Mouse (Mus musculus) limb, embryonic 10.5 days (tissue): ENCODE results near the gene Mdm1. TPM values are rescaled to one million over a fixed set of nuclear protein-coding genes. Genes with fewer than 3 reads are reported as not detected.
"Not testable (repeated sequence)": the region's sequence is repeated elsewhere in the genome, so short reads cannot be mapped to it uniquely, and the experiment has no call there.

Experiments used
- DNase-seq: peaks from one replicate; pipeline ENCODE4 v3.0.0-alpha.2; 2017; ENCODE audit warnings: low spot score
- H3K27ac ChIP-seq: fragments of 300-500 bp; sonication (generic); 2 replicates; pipeline ENCODE4 v1.5.1; 2016; ENCODE audit warnings: mild to moderate bottlenecking
- H3K27me3 ChIP-seq: fragments of 300-500 bp; sonication (generic); 2 replicates; pipeline ENCODE4 v1.6.1; 2016; ENCODE audit warnings: low read depth, mild to moderate bottlenecking; ENCODE audit not compliant: poor library complexity, severe bottlenecking
- H3K36me3 ChIP-seq: fragments of 300-500 bp; sonication (generic); 2 replicates; pipeline ENCODE4 v1.6.1; 2016; ENCODE audit warnings: mild to moderate bottlenecking, moderate library complexity
- H3K4me1 ChIP-seq: fragments of 300-500 bp; sonication (generic); 2 replicates; pipeline ENCODE4 v1.6.1; 2016
- H3K4me3 ChIP-seq: fragments of 300-500 bp; sonication (generic); 2 replicates; pipeline ENCODE4 v1.5.1; 2016; ENCODE audit warnings: mild to moderate bottlenecking, moderate library complexity
- H3K9me3 ChIP-seq: fragments of 300-500 bp; sonication (generic); replicated peaks from 2 replicates; pipeline ENCODE4 v1.6.1; 2016; ENCODE audit warnings: mild to moderate bottlenecking
- WGBS: fragments of 180-500 bp; shearing (Covaris S2); methylation state at CpG from one replicate; pipeline ENCODE4 v1.1.7; 2016; 5-methylcytosine and 5-hydroxymethylcytosine counted together
- polyA plus RNA-seq: library from polyadenylated mRNA; unstranded; fragments of >200 nt; fragmentation: Nextera tagmentation; extraction: Ambion mirVana; gene quantifications from 2 replicates; pipeline ENCODE4 v1.2.1, GENCODE M21; 2016

The Mdm1 gene
- polyA plus RNA-seq, 1 experiment from 2014 or later, result 57.3 TPM

GRCm38 (mm10) chr10:118130016-118130415 lies 11.6 kb upstream of the Mdm1 start:
- Histone ChIP-seq H3K4me1 (no peaks in the 10 kb centered on the region), H3K27ac (no peak overlapping the region), H3K9me3 (no peaks in the 10 kb centered on the region), H3K4me3 (no peak overlapping the region), H3K36me3 (no peaks in the 10 kb centered on the region), H3K27me3 (peaks cover 17% of the 10 kb centered on the region)
- 69% methylated on average over 2 of the region's 2 CpGs for WGBS
- no peak for DNase-seq

GRCm38 (mm10) chr10:118132993-118133392 lies 8.6 kb upstream of the Mdm1 start:
- Histone ChIP-seq H3K27me3 (peaks cover 17% of the 10 kb centered on the region), H3K9me3 (no peaks in the 10 kb centered on the region), H3K36me3 (no peaks in the 10 kb centered on the region), H3K4me3 (peak overlapping the region; percentile 15; the same call in 1 of the 2 replicates), H3K27ac (no peak overlapping the region), H3K4me1 (no peaks in the 10 kb centered on the region)
- no peak for DNase-seq
- 66% methylated on average over 6 of the region's 6 CpGs for WGBS

GRCm38 (mm10) chr10:118138508-118138907 lies 3.1 kb upstream of the Mdm1 start:
- H3K4me1 ChIP-seq, result peaks cover 7% of the 10 kb centered on the region
- H3K9me3 ChIP-seq, result no peaks in the 10 kb centered on the region
- H3K36me3 ChIP-seq, result peaks cover 4% of the 10 kb centered on the region
- no peak overlapping the region for H3K27ac ChIP-seq
- no peaks in the 10 kb centered on the region for H3K27me3 ChIP-seq
- no peak for DNase-seq
- WGBS, result 87% methylated on average over 11 of the region's 11 CpGs
- no peak overlapping the region for H3K4me3 ChIP-seq

- H3K36me3 ChIP-seq, result peaks cover 18% of the 10 kb centered on the region
- peaks cover 7% of the 10 kb centered on the region for H3K4me1 ChIP-seq
- WGBS, result 89% methylated on average over 8 of the region's 8 CpGs
- H3K27ac ChIP-seq, result no peak overlapping the region
- H3K4me3 ChIP-seq, result no peak overlapping the region
- DNase-seq, result no peak
- H3K9me3 ChIP-seq, result no peaks in the 10 kb centered on the region
- H3K27me3 ChIP-seq, result no peaks in the 10 kb centered on the region
Observed at GRCm38 (mm10) chr10:118139837-118140570, 1.6 kb upstream of the Mdm1 start.

GRCm38 (mm10) chr10:118141884-118142801 lies 532 bp downstream of the Mdm1 start:
- H3K36me3 ChIP-seq, result peaks cover 38% of the 10 kb centered on the region
- 4% methylated on average over 53 of the region's 53 CpGs for WGBS
- no peak for DNase-seq

GRCm38 (mm10) chr10:118149381-118149780 lies 7.8 kb downstream of the Mdm1 start:
- Histone ChIP-seq H3K4me3 (no peak overlapping the region), H3K27me3 (no peaks in the 10 kb centered on the region), H3K4me1 (no peaks in the 10 kb centered on the region), H3K36me3 (peaks cover 85% of the 10 kb centered on the region), H3K27ac (no peak overlapping the region), H3K9me3 (no peaks in the 10 kb centered on the region)
- DNase-seq, result no peak
- 91% methylated on average over 5 of the region's 5 CpGs for WGBS

More at GRCm38 (mm10) chr10:118141884-118142801, 532 bp downstream of the Mdm1 start:
- peak overlapping the region; percentile 74 for H3K4me3 ChIP-seq
- H3K9me3 ChIP-seq, result no peaks in the 10 kb centered on the region
- H3K4me1 ChIP-seq, result peaks cover 7% of the 10 kb centered on the region
- no peaks in the 10 kb centered on the region for H3K27me3 ChIP-seq
- peak overlapping the region; percentile 89 for H3K27ac ChIP-seq

- Histone ChIP-seq H3K9me3 (no peaks in the 10 kb centered on the region), H3K27ac (no peak overlapping the region), H3K27me3 (no peaks in the 10 kb centered on the region), H3K4me3 (no peak overlapping the region), H3K4me1 (no peaks in the 10 kb centered on the region), H3K36me3 (peaks cover 82% of the 10 kb centered on the region)
- no peak for DNase-seq
- WGBS, result 82% methylated on average over 9 of the region's 9 CpGs
Observed at GRCm38 (mm10) chr10:118150866-118151265, 9.3 kb downstream of the Mdm1 start.

GRCm38 (mm10) chr10:118155932-118156331 lies 14.3 kb downstream of the Mdm1 start:
- H3K36me3 ChIP-seq, result peaks cover 82% of the 10 kb centered on the region
- H3K4me3 ChIP-seq, result no peak overlapping the region
- no peaks in the 10 kb centered on the region for H3K9me3 ChIP-seq
- H3K27ac ChIP-seq, result no peak overlapping the region
- H3K27me3 ChIP-seq, result no peaks in the 10 kb centered on the region
- no peak for DNase-seq
- no peaks in the 10 kb centered on the region for H3K4me1 ChIP-seq

- no peak for DNase-seq
- Histone ChIP-seq H3K27ac (no peak overlapping the region), H3K4me1 (no peaks in the 10 kb centered on the region), H3K9me3 (no peaks in the 10 kb centered on the region), H3K36me3 (peaks cover 92% of the 10 kb centered on the region), H3K4me3 (no peak overlapping the region), H3K27me3 (no peaks in the 10 kb centered on the region)
- 100% methylated on average over 2 of the region's 2 CpGs for WGBS
Observed at GRCm38 (mm10) chr10:118161131-118161530, 19.5 kb downstream of the Mdm1 start.

- no peaks in the 10 kb centered on the region for H3K27me3 ChIP-seq
- peaks cover 55% of the 10 kb centered on the region for H3K36me3 ChIP-seq
- H3K9me3 ChIP-seq, result no peaks in the 10 kb centered on the region
- H3K27ac ChIP-seq, result no peak overlapping the region
- no peak overlapping the region for H3K4me3 ChIP-seq
- H3K4me1 ChIP-seq, result no peaks in the 10 kb centered on the region
- DNase-seq, result no peak
- 78% methylated on average over 12 of the region's 12 CpGs for WGBS
Observed at GRCm38 (mm10) chr10:118169212-118169611, 27.6 kb downstream of the Mdm1 start.

- H3K36me3 ChIP-seq, result peaks cover 23% of the 10 kb centered on the region
- DNase-seq, result no peak
- no peaks in the 10 kb centered on the region for H3K4me1 ChIP-seq
- no peaks in the 10 kb centered on the region for H3K27me3 ChIP-seq
- 82% methylated on average over 8 of the region's 8 CpGs for WGBS
- no peak overlapping the region for H3K27ac ChIP-seq
- no peaks in the 10 kb centered on the region for H3K9me3 ChIP-seq
- H3K4me3 ChIP-seq, result no peak overlapping the region
Observed at GRCm38 (mm10) chr10:118172416-118172815, 30.8 kb downstream of the Mdm1 start.

- no peaks in the 10 kb centered on the region for H3K4me1 ChIP-seq
- 94% methylated on average over 3 of the region's 3 CpGs for WGBS
- DNase-seq, result no peak
- H3K36me3 ChIP-seq, result peaks cover 19% of the 10 kb centered on the region
- no peaks in the 10 kb centered on the region for H3K9me3 ChIP-seq
- no peaks in the 10 kb centered on the region for H3K27me3 ChIP-seq
- no peak overlapping the region for H3K27ac ChIP-seq
- no peak overlapping the region for H3K4me3 ChIP-seq
Observed at GRCm38 (mm10) chr10:118172876-118173275, 31.3 kb downstream of the Mdm1 start.

GRCm38 (mm10) chr10:118175542-118175941 lies 33.9 kb downstream of the Mdm1 start:
- H3K4me3 ChIP-seq, H3K4me1 ChIP-seq: not testable (repeated sequence)
- WGBS, result 86% methylated on average over 4 of the region's 4 CpGs

More at GRCm38 (mm10) chr10:118175542-118175941, 33.9 kb downstream of the Mdm1 start:
- H3K9me3 ChIP-seq, H3K27me3 ChIP-seq, H3K36me3 ChIP-seq, H3K27ac ChIP-seq, DNase-seq: not testable (repeated sequence)
